Mouse (Mus musculus) spleen, adult 2 months (tissue): ENCODE data around the gene Brwd1.
"Not testable (repeated sequence)": the region's sequence is repeated elsewhere in the genome, so short reads cannot be mapped to it uniquely, and the experiment has no call there.

Experiments
- CTCF ChIP-seq: fragments of 200-500 bp; IDR thresholded peaks from 2 replicates; pipeline ENCODE4 v1.5.1; 2011; ENCODE audit warnings: mild to moderate bottlenecking, inconsistent platforms; ENCODE audit not compliant: insufficient read depth, insufficient read length, insufficient replicate concordance; ENCODE audit errors: extremely low read depth
- POLR2A ChIP-seq: fragments of 200-500 bp; IDR thresholded peaks from 2 replicates; pipeline ENCODE4 v1.6.1; 2011; ENCODE audit warnings: low read depth, low read length, inconsistent platforms

DNA sequence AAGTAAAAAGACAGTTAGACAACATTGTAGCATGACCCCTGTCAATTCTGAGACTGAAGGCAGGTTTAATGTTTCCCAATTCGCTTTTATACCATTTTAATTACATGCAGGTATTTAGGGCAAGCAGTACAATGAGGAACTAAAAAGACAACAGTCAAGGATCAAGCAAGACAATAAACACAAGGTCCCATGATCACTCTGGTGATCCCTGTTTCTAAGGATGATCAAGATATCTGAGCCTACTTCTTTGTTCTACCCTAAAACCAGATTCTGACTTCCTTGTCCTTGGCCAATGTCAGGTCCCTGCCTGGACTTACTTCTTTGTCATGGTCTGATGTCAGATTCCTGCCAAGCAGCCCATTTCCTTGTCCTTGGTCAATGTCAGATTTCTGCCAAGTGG, 120.8 kb downstream of the Brwd1 start:
- not testable (repeated sequence) for TF ChIP-seq CTCF, POLR2A
